Comparison of ENCODE assay signal across 8 mouse cellular contexts in the genomic region with DNA sequence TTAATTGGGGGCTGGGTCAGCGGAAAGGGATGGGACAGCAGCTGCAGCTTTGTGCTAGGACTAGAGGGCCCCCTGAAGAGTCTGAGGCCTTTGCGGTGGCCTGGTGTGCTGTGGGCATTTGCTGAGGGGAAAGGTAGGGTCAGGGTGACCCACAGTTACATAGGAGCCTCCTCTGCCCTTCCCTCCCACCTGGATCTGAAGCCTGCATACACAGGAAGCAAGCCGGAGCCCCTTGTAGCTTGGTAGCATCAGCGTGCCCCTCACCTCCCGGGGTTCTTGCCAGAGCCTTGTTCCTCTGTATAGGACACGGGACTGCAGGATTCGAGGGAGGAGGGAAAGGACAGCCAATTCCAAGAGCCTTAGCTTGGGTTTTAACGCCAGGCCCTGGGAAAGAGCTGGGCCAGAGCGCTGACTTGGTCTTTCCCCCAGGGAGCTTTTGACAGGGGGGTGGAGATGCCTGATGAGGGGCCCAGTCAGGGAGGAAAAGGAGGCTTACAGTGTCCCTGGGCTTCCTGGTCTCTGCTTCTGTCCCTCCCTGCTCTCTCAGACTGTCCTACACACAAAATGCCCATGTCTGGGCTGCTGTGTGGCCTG. TPM values are rescaled to one million over a fixed set of nuclear protein-coding genes. Genes with fewer than 3 reads are reported as not detected.
DNase-seq lines count a peak whose midpoint lies in the region; ATAC-seq and TF ChIP-seq lines count a peak whose summit lies in the region.

No protein-coding gene starts in this region.

- ATAC-seq in lung, postnatal 0 days = no peak
- no peak for ATAC-seq in heart, embryonic 11.5 days (replicated peaks; ENCODE audit: insufficient number of reproducible peaks, low FRiP score, low TSS enrichment)
- ATAC-seq in limb, embryonic 12.5 days (ENCODE audit: insufficient number of reproducible peaks, insufficient read depth, low FRiP score, low TSS enrichment, low read depth) = no peak

- TF ChIP-seq CTCF in lung, postnatal 0 days (IDR thresholded peaks at IDR 0.05) = no peak

- peaks cover 6% of the 10 kb centered on the region; the same call in 1 of the 2 replicates for H3K4me1 ChIP-seq in lung, postnatal 0 days (ENCODE audit: insufficient read depth, low read depth, low read length)
- peaks cover 26% of the 10 kb centered on the region for H3K4me1 ChIP-seq in heart, embryonic 11.5 days (ENCODE audit: control insufficient read depth, insufficient read depth, low read length)
- H3K4me1 ChIP-seq in limb, embryonic 12.5 days (replicated peaks) = peaks cover 48% of the 10 kb centered on the region

- no peaks in the 10 kb centered on the region for H3K27me3 ChIP-seq in lung, postnatal 0 days (replicated peaks; ENCODE audit: insufficient read depth, low read length)
- 0 out of 2 replicates have a peak, but pooled peaks cover 2% of the 10 kb centered on the region for H3K27me3 ChIP-seq in heart, embryonic 11.5 days (ENCODE audit: control insufficient read depth, insufficient read depth, low read length)
- H3K27me3 ChIP-seq in limb, embryonic 12.5 days = no peaks in the 10 kb centered on the region

- peak overlapping the region; percentile 72 for H3K27ac ChIP-seq in lung, postnatal 0 days (ENCODE audit: low read length)
- peak overlapping the region; percentile 37; the same call in 1 of the 2 replicates for H3K27ac ChIP-seq in heart, embryonic 11.5 days (ENCODE audit: low read depth, low read length)
- H3K27ac ChIP-seq in limb, embryonic 12.5 days = peak overlapping the region; percentile 99

- no peaks in the 10 kb centered on the region for H3K9me3 ChIP-seq in lung, postnatal 0 days (ENCODE audit: low read length)
- no peaks in the 10 kb centered on the region for H3K9me3 ChIP-seq in heart, embryonic 11.5 days (replicated peaks; ENCODE audit: control insufficient read depth, low read length)
- no peaks in the 10 kb centered on the region for H3K9me3 ChIP-seq in limb, embryonic 12.5 days

- H3K4me3 ChIP-seq in lung, postnatal 0 days (ENCODE audit: low read depth, low read length) = peak overlapping the region; percentile 46
- H3K4me3 ChIP-seq in heart, embryonic 11.5 days (ENCODE audit: low read depth, low read length) = peak overlapping the region; percentile 66
- peak overlapping the region; percentile 80 for H3K4me3 ChIP-seq in limb, embryonic 12.5 days (replicated peaks)

- H3K36me3 ChIP-seq in lung, postnatal 0 days (ENCODE audit: insufficient read depth, low read length) = no peaks in the 10 kb centered on the region
- no peaks in the 10 kb centered on the region for H3K36me3 ChIP-seq in heart, embryonic 11.5 days (ENCODE audit: control insufficient read depth, insufficient read depth, low read length)
- peaks cover 35% of the 10 kb centered on the region for H3K36me3 ChIP-seq in limb, embryonic 12.5 days

- peak overlapping the region; percentile 60 for H3K4me2 ChIP-seq in lung, postnatal 0 days (replicated peaks; ENCODE audit: low read depth, low read length)
- peak overlapping the region; percentile 95 for H3K4me2 ChIP-seq in heart, embryonic 11.5 days
- H3K4me2 ChIP-seq in limb, embryonic 12.5 days = peak overlapping the region; percentile 90

- WGBS in lung, postnatal 0 days = 14% methylated on average over 9 of the region's 9 CpGs
- WGBS in heart, embryonic 11.5 days (ENCODE audit: insufficient replicate concordance) = 8% methylated on average over 9 of the region's 9 CpGs
- WGBS in limb, embryonic 12.5 days = 1% methylated on average over 9 of the region's 9 CpGs

- peak overlapping the region; percentile 41 for H3K9ac ChIP-seq in lung, postnatal 0 days (replicated peaks; ENCODE audit: low read depth)
- peak overlapping the region; percentile 75 for H3K9ac ChIP-seq in heart, embryonic 11.5 days (ENCODE audit: low read depth, low read length)
- peak overlapping the region; percentile 93 for H3K9ac ChIP-seq in limb, embryonic 12.5 days (replicated peaks)

- peak; percentile 34 for DNase-seq in lung, postnatal 0 days (ENCODE audit: low spot score)
- DNase-seq in lung, postnatal 14 days = no peak
- peak; percentile 36 for DNase-seq in testis, postnatal 10 days (ENCODE audit: low spot score)
- no peak for DNase-seq in thymus, postnatal 0 days (ENCODE audit: low spot score)
- DNase-seq in adrenal gland, adult 18-20 months (ENCODE audit: low spot score in 2 of 2) = no peak
- no peak for DNase-seq in cerebellum, adult 8-10 months

- TF ChIP-seq EP300 in lung, postnatal 0 days (IDR thresholded peaks at IDR 0.05) = no peak

RNA-seq across cellular contexts. Expression of gene Mrc2, which starts 1.6 kb away (rescaled TPM):
- polyA plus RNA-seq in lung, postnatal 0 days (2015; fragmentation: Nextera tagmentation; extraction: Ambion mirVana) = 20.0 and 22.6 TPM in 2 replicates
- polyA plus RNA-seq in heart, embryonic 11.5 days (2014; fragmentation: Nextera tagmentation; extraction: Ambion mirVana) = 5.1 and 6.7 TPM in 2 replicates
- 35.0 and 37.3 TPM in 2 replicates for polyA plus RNA-seq in limb, embryonic 12.5 days (2016; fragmentation: Nextera tagmentation; extraction: Ambion mirVana)
- polyA plus RNA-seq in thymus, postnatal 0 days (2015; fragmentation: Nextera tagmentation; extraction: Ambion mirVana) = 0.74 and 0.84 TPM in 2 replicates
- total RNA-seq in adrenal gland, adult 18-20 months (2021) = 10 to 100 TPM; 15.2 to 18.3 TPM

Comparison
In these comparisons a context has a peak if more than half of its experiments do, and no peak if none do; other contexts are left out.
1. DNase-seq: peak in lung, postnatal 0 days (single experiment) and testis, postnatal 10 days (single experiment); none in lung, postnatal 14 days (single experiment), thymus, postnatal 0 days (single experiment), adrenal gland, adult 18-20 months (0 of 2) and cerebellum, adult 8-10 months (single experiment).
2. H3K27ac ChIP-seq: peak in every context shown above with its lines; median percentile 99 in limb, embryonic 12.5 days; 72 in lung, postnatal 0 days; 37 in heart, embryonic 11.5 days.
3. H3K9ac ChIP-seq: peak in every context shown above with its lines; median percentile 93 in limb, embryonic 12.5 days; 75 in heart, embryonic 11.5 days; 41 in lung, postnatal 0 days.
4. Peak in every context shown above with its lines, with median percentiles within 50 percentile points of each other: H3K4me2 ChIP-seq and H3K4me3 ChIP-seq.